Mouse (Mus musculus) liver, embryonic 13.5 days (tissue): ENCODE data around the gene Calr4. TPM values are rescaled to one million over a fixed set of nuclear protein-coding genes. Genes with fewer than 3 reads are reported as not detected.

Source experiments
- ATAC-seq: fragments of 200-750 bp; cut with Nextera tagmentation; 2 replicates; pipeline ENCODE4 v1.8.0; 2017; ENCODE audit warnings: low read depth, mild to moderate bottlenecking, moderate number of reproducible peaks, moderate library complexity
- DNase-seq: peaks from one replicate; pipeline ENCODE4 v3.0.0; 2022
- H3K27ac ChIP-seq: fragments of 300-500 bp; sonication (generic); 2 replicates; pipeline ENCODE4 v1.5.1; 2015; ENCODE audit warnings: moderate library complexity, mild to moderate bottlenecking, inconsistent platforms
- H3K27me3 ChIP-seq: fragments of 300-500 bp; sonication (generic); 2 replicates; pipeline ENCODE4 v1.6.1; 2015; ENCODE audit warnings: mild to moderate bottlenecking, inconsistent platforms
- H3K36me3 ChIP-seq: fragments of 300-500 bp; sonication (generic); 2 replicates; pipeline ENCODE4 v1.6.1; 2015; ENCODE audit warnings: mild to moderate bottlenecking, inconsistent platforms
- H3K4me1 ChIP-seq: fragments of 300-500 bp; sonication (generic); replicated peaks from 2 replicates; pipeline ENCODE4 v1.6.1; 2015; ENCODE audit warnings: inconsistent platforms
- H3K4me2 ChIP-seq: fragments of 300-500 bp; sonication (generic); 2 replicates; pipeline ENCODE4 v1.6.1; 2015; ENCODE audit warnings: inconsistent platforms, mild to moderate bottlenecking, moderate library complexity
- H3K4me3 ChIP-seq: fragments of 300-500 bp; sonication (generic); replicated peaks from 2 replicates; pipeline ENCODE4 v1.5.1; 2015; ENCODE audit warnings: mild to moderate bottlenecking, inconsistent platforms
- H3K9ac ChIP-seq: fragments of 300-500 bp; sonication (generic); 2 replicates; pipeline ENCODE4 v1.6.1; 2015; ENCODE audit warnings: mild to moderate bottlenecking, inconsistent platforms
- H3K9me3 ChIP-seq: fragments of 300-500 bp; sonication (generic); replicated peaks from 2 replicates; pipeline ENCODE4 v1.6.1; 2016; ENCODE audit warnings: inconsistent platforms
- WGBS: fragments of 180-500 bp; shearing (Covaris S2); methylation state at CpG from one replicate; pipeline ENCODE4 v1.1.7; 2015; ENCODE audit not compliant: insufficient replicate concordance; 5-methylcytosine and 5-hydroxymethylcytosine counted together
- polyA plus RNA-seq: library from polyadenylated mRNA; unstranded; fragments of >200 nt; fragmentation: Nextera tagmentation; extraction: Ambion mirVana; gene quantifications from 2 replicates; pipeline ENCODE4 v1.2.1, GENCODE M21; 2015

Gene Calr4
- polyA plus RNA-seq, 1 experiment from 2014 or later: not detected

GRCm38 (mm10) chr4:109238428-109239268, 4.4 kb downstream of the Calr4 start:
- Histone ChIP-seq H3K4me2 (no peak overlapping the region), H3K4me3 (no peak overlapping the region), H3K9me3 (no peaks in the 10 kb centered on the region), H3K27ac (no peak overlapping the region), H3K9ac (no peak overlapping the region), H3K4me1 (no peaks in the 10 kb centered on the region), H3K27me3 (no peaks in the 10 kb centered on the region), H3K36me3 (no peaks in the 10 kb centered on the region)
- DNase-seq (no peak), ATAC-seq (no peak)
- 80% methylated on average over 24 of the region's 24 CpGs for WGBS

GRCm38 (mm10) chr4:109241221-109241620, 6.9 kb downstream of the Calr4 start:
- Histone ChIP-seq H3K27me3 (no peaks in the 10 kb centered on the region), H3K27ac (no peak overlapping the region), H3K9me3 (no peaks in the 10 kb centered on the region), H3K4me3 (no peak overlapping the region), H3K4me1 (no peaks in the 10 kb centered on the region), H3K9ac (no peak overlapping the region), H3K36me3 (no peaks in the 10 kb centered on the region), H3K4me2 (no peak overlapping the region)
- ATAC-seq (no peak), DNase-seq (no peak)

- DNase-seq: no peak
- no peaks in the 10 kb centered on the region for H3K36me3 ChIP-seq
- H3K4me3 ChIP-seq: no peak overlapping the region
- H3K4me2 ChIP-seq: no peak overlapping the region
- no peaks in the 10 kb centered on the region for H3K9me3 ChIP-seq
- no peaks in the 10 kb centered on the region for H3K27me3 ChIP-seq
- WGBS: 74% methylated on average over 4 of the region's 4 CpGs
- no peak overlapping the region for H3K9ac ChIP-seq
- H3K4me1 ChIP-seq: no peaks in the 10 kb centered on the region
- ATAC-seq: no peak
- H3K27ac ChIP-seq: no peak overlapping the region
These were observed 7.6 kb downstream of the Calr4 start for GRCm38 (mm10) chr4:109241934-109242333.

GRCm38 (mm10) chr4:109244506-109244905, 10.2 kb downstream of the Calr4 start:
- WGBS: 68% methylated on average over 7 of the region's 7 CpGs
- DNase-seq (no peak), ATAC-seq (no peak)
- Histone ChIP-seq H3K9me3 (no peaks in the 10 kb centered on the region), H3K4me1 (no peaks in the 10 kb centered on the region), H3K9ac (no peak overlapping the region), H3K4me2 (no peak overlapping the region), H3K36me3 (no peaks in the 10 kb centered on the region), H3K4me3 (no peak overlapping the region), H3K27ac (no peak overlapping the region), H3K27me3 (no peaks in the 10 kb centered on the region)

GRCm38 (mm10) chr4:109245016-109245620, 10.8 kb downstream of the Calr4 start:
- no peak overlapping the region for H3K4me2 ChIP-seq
- H3K9ac ChIP-seq: no peak overlapping the region
- no peaks in the 10 kb centered on the region for H3K4me1 ChIP-seq
- no peaks in the 10 kb centered on the region for H3K36me3 ChIP-seq
- H3K27ac ChIP-seq: no peak overlapping the region
- no peak for DNase-seq
- no peaks in the 10 kb centered on the region for H3K27me3 ChIP-seq
- WGBS: 61% methylated on average over 6 of the region's 6 CpGs
- H3K4me3 ChIP-seq: no peak overlapping the region
- ATAC-seq: no peak
- H3K9me3 ChIP-seq: no peaks in the 10 kb centered on the region

- Histone ChIP-seq H3K27ac (peak overlapping the region; percentile 40; the same call in 1 of the 2 replicates), H3K36me3 (no peaks in the 10 kb centered on the region), H3K4me1 (peaks cover 47% of the 10 kb centered on the region), H3K4me3 (no peak overlapping the region), H3K9ac (no peak overlapping the region), H3K9me3 (no peaks in the 10 kb centered on the region), H3K4me2 (no peak overlapping the region; the same call in 1 of the 2 replicates), H3K27me3 (no peaks in the 10 kb centered on the region)
- 18% methylated on average over 3 of the region's 3 CpGs for WGBS
- DNase-seq (peak; percentile 36), ATAC-seq (no peak)
These were observed 17.3 kb downstream of the Calr4 start for GRCm38 (mm10) chr4:109251605-109252004.

- no peak overlapping the region for H3K4me2 ChIP-seq
- peaks cover 53% of the 10 kb centered on the region for H3K4me1 ChIP-seq
- no peak overlapping the region for H3K9ac ChIP-seq
- peak overlapping the region; percentile 40; the same call in 1 of the 2 replicates for H3K27ac ChIP-seq
- H3K27me3 ChIP-seq: no peaks in the 10 kb centered on the region
- ATAC-seq (no peak), DNase-seq (no peak)
- 74% methylated on average over 4 of the region's 4 CpGs for WGBS
- H3K36me3 ChIP-seq: no peaks in the 10 kb centered on the region
- no peaks in the 10 kb centered on the region for H3K9me3 ChIP-seq
- no peak overlapping the region for H3K4me3 ChIP-seq
These were observed 17.9 kb downstream of the Calr4 start for GRCm38 (mm10) chr4:109252199-109252598.

GRCm38 (mm10) chr4:109253664-109254151, 19.4 kb downstream of the Calr4 start:
- H3K27me3 ChIP-seq: no peaks in the 10 kb centered on the region
- ATAC-seq (no peak), DNase-seq (peak; percentile 11)
- H3K4me3 ChIP-seq: no peak overlapping the region; the same call in 1 of the 2 replicates
- H3K4me1 ChIP-seq: peaks cover 60% of the 10 kb centered on the region
- H3K36me3 ChIP-seq: no peaks in the 10 kb centered on the region
- H3K4me2 ChIP-seq: peak overlapping the region; percentile 50
- peak overlapping the region; percentile 74 for H3K27ac ChIP-seq
- 10% methylated on average over 11 of the region's 11 CpGs for WGBS
- H3K9ac ChIP-seq: peak overlapping the region; percentile 45; the same call in 1 of the 2 replicates
- no peaks in the 10 kb centered on the region for H3K9me3 ChIP-seq

- DNase-seq (peak; percentile 57), ATAC-seq (peak; percentile 81)
- Histone ChIP-seq H3K4me1 (peaks cover 60% of the 10 kb centered on the region), H3K9ac (no peak overlapping the region), H3K27me3 (no peaks in the 10 kb centered on the region), H3K4me3 (no peak overlapping the region), H3K27ac (peak overlapping the region; percentile 73; the same call in 1 of the 2 replicates), H3K9me3 (no peaks in the 10 kb centered on the region), H3K4me2 (peak overlapping the region; percentile 34), H3K36me3 (no peaks in the 10 kb centered on the region)
- 15% methylated on average over 5 of the region's 5 CpGs for WGBS
These were observed 20.2 kb downstream of the Calr4 start for GRCm38 (mm10) chr4:109254511-109254910.

GRCm38 (mm10) chr4:109255321-109255720, 21.0 kb downstream of the Calr4 start:
- Histone ChIP-seq H3K36me3 (no peaks in the 10 kb centered on the region), H3K9ac (no peak overlapping the region), H3K4me1 (peaks cover 60% of the 10 kb centered on the region), H3K4me3 (no peak overlapping the region), H3K4me2 (peak overlapping the region; percentile 34; the same call in 1 of the 2 replicates), H3K9me3 (no peaks in the 10 kb centered on the region), H3K27me3 (no peaks in the 10 kb centered on the region), H3K27ac (peak overlapping the region; percentile 73)
- ATAC-seq: no peak
- 22% methylated on average over 2 of the region's 2 CpGs for WGBS
- DNase-seq: no peak

- Histone ChIP-seq H3K27ac (peak overlapping the region; percentile 73), H3K4me1 (peaks cover 60% of the 10 kb centered on the region), H3K27me3 (no peaks in the 10 kb centered on the region), H3K9me3 (no peaks in the 10 kb centered on the region), H3K4me3 (no peak overlapping the region), H3K4me2 (peak overlapping the region; percentile 41), H3K36me3 (no peaks in the 10 kb centered on the region), H3K9ac (peak overlapping the region; percentile 2; the same call in 1 of the 2 replicates)
- WGBS: 21% methylated on average over 11 of the region's 11 CpGs
- ATAC-seq (peak; percentile 69), DNase-seq (peak; percentile 8)
These were observed 21.6 kb downstream of the Calr4 start for GRCm38 (mm10) chr4:109255727-109256417.
